Mouse (Mus musculus): ENCODE measurements around the gene Spata31d1b.

Gene Spata31d1b

DNA sequence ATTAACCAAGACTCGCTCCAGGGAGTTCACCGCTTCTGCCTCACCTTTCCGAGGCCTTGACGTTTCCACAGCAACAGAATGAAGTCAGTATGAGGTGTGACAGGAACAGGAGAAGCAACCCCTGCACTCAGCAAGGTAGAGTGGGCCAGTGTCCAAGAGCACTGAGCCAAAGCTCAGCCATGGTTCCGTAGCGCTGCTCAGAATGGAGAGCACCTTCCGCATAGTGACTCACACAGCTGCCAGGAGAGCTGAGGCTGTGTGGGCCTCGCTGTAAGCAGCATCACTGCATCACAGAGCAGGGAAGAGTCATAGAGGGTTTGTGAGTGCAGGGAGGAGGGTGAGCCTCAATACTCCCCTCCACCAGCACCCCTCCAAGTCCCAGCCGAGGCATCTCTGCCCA lies 34.6 kb downstream of the Spata31d1b start, which contains the start of gene 1700014D04Rik:
1700014D04Rik (minus strand) TSS at position 42 of the 400 bp plus-strand sequence.
- DNase-seq (ENCODE audit: low spot score in 2 of 2), result no peak

DNA sequence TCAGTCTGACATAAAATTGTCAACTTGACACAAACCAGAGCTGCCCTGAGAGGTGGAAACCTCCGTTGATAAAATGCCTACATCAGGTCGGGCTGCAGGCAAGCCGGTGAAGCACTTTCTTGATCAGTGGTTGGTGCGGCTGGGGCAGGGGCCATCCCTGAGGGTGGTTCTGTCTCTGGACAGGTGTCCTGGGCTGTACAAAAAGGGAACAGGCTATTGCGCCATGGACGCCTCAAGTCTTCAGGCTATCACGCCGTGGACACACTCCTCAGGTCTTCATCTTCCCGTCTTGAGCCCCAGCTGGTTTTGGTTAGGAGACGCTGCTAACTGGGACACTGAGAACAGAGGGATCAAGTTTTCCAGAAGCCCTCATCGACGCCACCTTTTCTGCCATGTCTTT lies 38.2 kb downstream of the Spata31d1b start:
- DNase-seq (ENCODE audit: low spot score in 2 of 2), result no peak

DNA sequence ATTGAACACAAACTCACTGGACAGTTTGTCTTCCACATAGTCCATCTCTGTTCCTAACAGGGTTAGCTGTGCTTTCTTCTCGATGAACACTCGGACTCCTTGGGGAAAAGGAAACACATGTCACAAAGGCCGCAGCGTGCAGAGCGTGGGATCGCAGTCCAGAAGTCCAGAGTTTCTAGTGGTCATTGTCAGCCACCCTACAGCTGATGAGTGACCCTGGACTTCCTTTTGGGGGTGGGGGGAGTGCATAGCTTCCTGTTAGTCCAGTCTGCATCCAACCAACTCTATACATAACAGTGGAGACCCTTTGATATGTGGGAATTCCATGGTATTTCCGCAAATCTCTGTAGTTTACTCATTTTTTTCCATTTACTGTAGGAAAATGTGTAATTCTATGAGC lies 44.8 kb downstream of the Spata31d1b start:
- DNase-seq (ENCODE audit: low spot score in 2 of 2), result peak in 1 of 2 experiments; percentile 10

DNA sequence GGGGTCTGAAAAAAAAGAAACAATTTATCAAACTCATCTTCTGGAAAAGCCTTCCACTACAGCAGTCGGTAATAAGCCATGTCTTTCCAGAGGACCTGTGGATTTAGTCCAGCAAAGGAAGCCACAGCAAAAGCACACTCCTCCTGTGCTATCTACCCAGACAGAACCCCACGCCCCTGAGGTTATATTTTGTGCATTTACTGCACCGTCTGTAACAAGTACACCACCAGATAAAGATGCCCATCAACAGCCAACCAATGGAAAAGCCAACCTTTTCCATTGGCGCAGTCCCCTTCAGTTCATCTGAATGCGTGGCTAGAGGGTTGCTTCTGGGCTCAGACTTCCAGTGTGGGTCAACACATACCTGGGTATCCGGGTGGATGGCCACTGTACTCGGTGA lies 50.7 kb downstream of the Spata31d1b start:
- DNase-seq (ENCODE audit: low spot score in 2 of 2), result no peak

DNA sequence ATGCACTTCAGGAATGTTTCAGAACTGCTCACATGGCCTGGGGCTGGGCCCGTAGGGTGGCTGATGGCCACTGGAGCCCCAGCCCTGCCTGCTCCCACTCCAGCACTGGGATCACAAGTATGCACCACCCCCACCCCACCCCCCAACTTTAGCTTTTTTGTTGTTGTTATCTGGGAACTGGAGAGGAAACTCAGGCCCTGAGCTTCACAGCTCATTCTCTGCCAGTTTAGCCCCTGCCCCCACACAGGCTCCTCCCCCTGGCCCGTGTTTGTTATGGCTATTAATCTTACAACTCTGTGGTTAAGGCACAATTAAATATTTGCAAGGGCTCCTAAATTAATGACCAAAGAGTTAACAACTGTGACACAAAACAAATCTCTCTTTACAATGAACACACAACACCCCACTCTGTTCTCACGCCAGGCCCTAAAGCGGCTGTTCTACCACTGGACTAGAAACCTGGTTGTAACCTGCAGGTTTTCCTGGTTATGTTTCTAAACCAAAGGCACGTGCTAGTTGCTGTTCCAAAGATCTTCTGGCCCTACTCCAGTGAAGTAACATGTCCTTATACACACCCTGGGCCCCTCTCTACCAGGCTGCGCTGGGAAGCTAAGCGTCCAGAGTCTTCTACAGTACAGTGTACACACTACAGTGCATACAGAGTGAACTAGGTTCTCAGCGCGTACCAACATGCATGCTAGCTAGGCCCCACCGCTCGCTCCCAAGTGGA lies 54.9 kb downstream of the Spata31d1b start:
- DNase-seq (ENCODE audit: low spot score in 2 of 2), result no peak

DNA sequence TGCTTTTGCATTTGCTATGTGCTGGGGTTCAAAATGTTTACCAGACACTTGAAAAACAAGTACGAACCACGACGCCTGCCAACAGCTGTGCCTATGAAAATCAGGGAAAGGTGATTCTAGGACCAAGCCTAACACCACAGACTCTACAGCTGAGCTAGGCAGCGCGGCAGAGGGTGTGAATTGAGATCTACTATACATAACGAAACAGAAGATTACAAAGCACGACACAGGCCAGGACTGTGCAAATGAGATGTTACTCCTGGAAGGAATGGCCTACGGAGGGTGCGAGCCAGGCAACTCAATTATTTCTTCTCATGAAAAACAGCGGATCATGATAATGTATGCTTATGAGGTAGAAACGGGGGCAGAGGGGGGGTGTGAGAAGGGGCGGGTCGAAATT lies 56.4 kb downstream of the Spata31d1b start:
- DNase-seq (ENCODE audit: low spot score in 2 of 2), result no peak
